Mouse (Mus musculus) CH12.LX (cell line): ENCODE results near the gene Col28a1. TPM values are rescaled to one million over a fixed set of nuclear protein-coding genes. Genes with fewer than 3 reads are reported as not detected.

Experiments
- DNase-seq: peaks from one replicate; pipeline ENCODE4 v3.0.0-alpha.2; 2013; ENCODE audit errors: extremely low read depth
- H3K27ac ChIP-seq: 2 replicates; pipeline ENCODE4 v1.5.1; 2012; ENCODE audit warnings: low read depth, mild to moderate bottlenecking, control low read depth, moderate library complexity; ENCODE audit not compliant: insufficient read depth
- H3K27me3 ChIP-seq: replicated peaks from 2 replicates; pipeline ENCODE3; 2012; ENCODE audit warnings: inconsistent platforms
- H3K36me3 ChIP-seq, 2 experiments: replicated peaks in 1 of 2; 2 replicates each; pipeline versions ENCODE3 to v1.6.1; 2012; ENCODE audit warnings: inconsistent platforms in 1 of 2, low read length in 1 of 2, mild to moderate bottlenecking in 1 of 2, mixed read lengths in 1 of 2, moderate library complexity in 1 of 2; ENCODE audit not compliant: control insufficient read depth in 1 of 2, insufficient read depth in 1 of 2
- H3K4me1 ChIP-seq, 2 experiments: 2 replicates each; pipeline ENCODE4 v1.6.1; 2012; ENCODE audit warnings: inconsistent platforms in 1 of 2, moderate library complexity in 1 of 2; ENCODE audit not compliant: insufficient read depth in 2 of 2, control insufficient read depth in 1 of 2
- H3K4me2 ChIP-seq: 2 replicates; pipeline ENCODE4 v1.6.1; 2012; ENCODE audit warnings: low read depth, mild to moderate bottlenecking, control low read depth; ENCODE audit not compliant: poor library complexity, insufficient read depth, severe bottlenecking
- H3K4me3 ChIP-seq, 3 experiments: fragments of 150-350 bp in 1 of 3; sonication (generic) in 1 of 3; replicated peaks in 1 of 3; 2 replicates each; pipeline versions ENCODE3 to v1.5.1; 2011 to 2012; ENCODE audit warnings: low read depth in 2 of 3, low read length in 2 of 3, mild to moderate bottlenecking in 2 of 3, moderate library complexity in 2 of 3, control low read depth in 1 of 3, improper control_type of control experiment in 1 of 3, inconsistent platforms in 1 of 3, mixed read lengths in 1 of 3; ENCODE audit not compliant: poor library complexity in 1 of 3
- H3K79me2 ChIP-seq: replicated peaks from 2 replicates; pipeline ENCODE4 v1.6.1; 2012; ENCODE audit warnings: mild to moderate bottlenecking, moderate library complexity; ENCODE audit not compliant: control insufficient read depth, poor library complexity, insufficient read depth, severe bottlenecking; ENCODE audit errors: extremely low read depth
- H3K9ac ChIP-seq: 2 replicates; pipeline ENCODE4 v1.6.1; 2012; ENCODE audit warnings: low read depth, mild to moderate bottlenecking, control low read depth, moderate library complexity; ENCODE audit not compliant: insufficient read depth
- H3K9me3 ChIP-seq: replicated peaks from 2 replicates; pipeline ENCODE3; 2012; ENCODE audit warnings: low read length, inconsistent platforms, mixed read lengths
- CHD1 ChIP-seq: IDR thresholded peaks from 2 replicates; pipeline ENCODE4 v1.6.1; 2012; ENCODE audit warnings: low read depth, low read length, improper control_type of control experiment, inconsistent platforms
- CHD2 ChIP-seq: IDR thresholded peaks from 2 replicates; pipeline ENCODE4 v1.6.1; 2011; ENCODE audit warnings: low read length, improper control_type of control experiment
- E2F4 ChIP-seq: IDR thresholded peaks from 2 replicates; pipeline ENCODE4 v1.6.1; 2011; ENCODE audit warnings: low read depth, low read length, improper control_type of control experiment; ENCODE audit not compliant: insufficient replicate concordance
- ETS1 ChIP-seq: conservative IDR thresholded peaks from 2 replicates; pipeline ENCODE4 v1.6.1; 2012; ENCODE audit warnings: low read depth, mild to moderate bottlenecking, inconsistent platforms, low read length, improper control_type of control experiment, moderate library complexity
- HCFC1 ChIP-seq: IDR thresholded peaks from 2 replicates; pipeline ENCODE4 v1.6.1; 2012; ENCODE audit warnings: low read depth, mild to moderate bottlenecking, inconsistent platforms, low read length, improper control_type of control experiment
- JUND ChIP-seq: conservative IDR thresholded peaks from 2 replicates; pipeline ENCODE4 v1.6.1; 2011; ENCODE audit warnings: low read depth, low read length, improper control_type of control experiment
- KAT2A ChIP-seq: IDR thresholded peaks from 2 replicates; pipeline ENCODE4 v1.6.1; 2012; ENCODE audit warnings: low read length, improper control_type of control experiment, inconsistent platforms; ENCODE audit not compliant: insufficient replicate concordance
- MAFK ChIP-seq: IDR thresholded peaks from 2 replicates; pipeline ENCODE4 v1.6.1; 2011; ENCODE audit warnings: low read length, improper control_type of control experiment; ENCODE audit not compliant: insufficient replicate concordance
- POLR2AphosphoS2 ChIP-seq: IDR thresholded peaks from 2 replicates; pipeline ENCODE4 v1.6.1; 2011; ENCODE audit warnings: low read depth, low read length, improper control_type of control experiment
- SIN3A ChIP-seq: IDR thresholded peaks from 2 replicates; pipeline ENCODE4 v1.6.1; 2012; ENCODE audit warnings: low read length, improper control_type of control experiment, inconsistent platforms
- TBP ChIP-seq: conservative IDR thresholded peaks from 2 replicates; pipeline ENCODE4 v1.6.1; 2011; ENCODE audit warnings: low read depth, low read length, improper control_type of control experiment
- TCF12 ChIP-seq: IDR thresholded peaks from 2 replicates; pipeline ENCODE4 v1.6.1; 2014; ENCODE audit warnings: low read depth, mild to moderate bottlenecking, inconsistent platforms, low read length, improper control_type of control experiment
- UBTF ChIP-seq: IDR thresholded peaks from 2 replicates; pipeline ENCODE4 v1.6.1; 2012; ENCODE audit warnings: low read depth, mild to moderate bottlenecking, inconsistent platforms, low read length, improper control_type of control experiment, moderate library complexity
- ZKSCAN1 ChIP-seq: IDR thresholded peaks from 2 replicates; pipeline ENCODE4 v1.6.1; 2012; ENCODE audit warnings: low read depth, inconsistent platforms, low read length, improper control_type of control experiment, borderline replicate concordance
- ZMIZ1 ChIP-seq: IDR thresholded peaks from 2 replicates; pipeline ENCODE4 v1.6.1; 2012; ENCODE audit warnings: low read depth, mild to moderate bottlenecking, inconsistent platforms, low read length, improper control_type of control experiment
- dilution Hi-C: fragments of 300-500 bp; cut with MboI; formaldehyde crosslinking; loops from 2 replicates; pipeline ENCODE4 v1.14.3; 2020; ENCODE audit warnings: low sequenced_read_pairs; ENCODE audit not compliant: extremely low pct_unique_long_range_greater_than_20kb, extremely low pct_ligation_motif_present
- in situ Hi-C: fragments of 300-500 bp; cut with MboI; formaldehyde crosslinking; loops from 3 replicates; pipeline ENCODE4 v1.14.3; 2019; ENCODE audit warnings: low sequenced_read_pairs, low pct_ligation_motif_present, low pct_unique_long_range_greater_than_20kb, mixed read lengths
- polyA plus RNA-seq: library from polyadenylated mRNA; unstranded; fragments of >175 nt; gene quantifications from 2 replicates; pipeline ENCODE4 v1.2.1, GENCODE M21; 2012; ENCODE audit warnings: low read depth; ENCODE audit not compliant: insufficient read length
- total RNA-seq, 2 experiments: library from RNA; depleted of rRNA; stranded (reverse); fragments of 300-350 nt in 1 of 2; fragments of >200 nt in 1 of 2; gene quantifications; 2 replicates each; pipeline ENCODE4 v1.2.3; 2012 to 2014

The Col28a1 gene
- total RNA-seq (2012; rRNA removed) (not detected in 2 replicates), total RNA-seq (2014; rRNA removed) (not detected in 2 replicates), polyA plus RNA-seq (not detected in 2 replicates)

DNA sequence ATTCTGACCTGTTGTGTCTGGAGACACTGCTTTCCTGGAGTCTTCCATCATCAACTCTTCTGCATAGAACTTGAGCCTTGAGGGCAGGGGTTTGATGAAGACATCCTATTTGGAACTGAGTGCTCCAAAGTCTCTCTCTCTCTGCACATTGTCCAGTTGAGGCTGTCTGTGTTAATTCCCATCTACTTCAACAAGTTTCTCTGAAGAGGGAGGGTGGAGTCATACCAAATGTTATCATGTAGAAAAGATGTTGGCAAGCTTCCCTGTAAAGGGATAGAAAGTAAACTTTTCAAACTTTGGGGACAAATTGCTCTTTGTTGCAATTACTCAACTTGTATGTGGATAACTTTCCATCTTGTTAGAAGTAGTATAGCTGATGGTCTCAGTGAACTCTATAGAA lies at the start of gene Col28a1:
TSS of gene Col28a1 (minus strand) at position 101 of the 400 bp plus-strand sequence.
- in situ Hi-C loops (loop anchor here (25.0 kb wide), 1 partner anchor 130 kb away; no protein-coding TSS in a partner anchor), dilution Hi-C loops (no loop called here)
- DNase-seq: no peak
- H3K79me2 ChIP-seq: no peaks in the 10 kb centered on the region
- H3K27ac ChIP-seq: no peak within 1 kb of the TSS
- H3K27me3 ChIP-seq: no peaks in the 10 kb centered on the region
- no peaks in the 10 kb centered on the region for H3K9me3 ChIP-seq
- H3K4me3 ChIP-seq: no peak within 1 kb of the TSS
- no peaks in the 10 kb centered on the region for H3K4me1 ChIP-seq
- H3K4me2 ChIP-seq: no peak within 1 kb of the TSS
- TF ChIP-seq TBP (no peak), ETS1 (no peak), CHD1 (no peak), SIN3A (no peak), MAFK (no peak), KAT2A (no peak), ZMIZ1 (no peak), POLR2AphosphoS2 (no peak), HCFC1 (no peak), E2F4 (no peak), ZKSCAN1 (no peak), TCF12 (no peak), JUND (no peak), CHD2 (no peak)
- H3K9ac ChIP-seq: no peak within 1 kb of the TSS
- no peaks in the 10 kb centered on the region for H3K36me3 ChIP-seq

- H3K4me3 ChIP-seq: no peak overlapping the region
- H3K27me3 ChIP-seq: no peaks in the 10 kb centered on the region
- dilution Hi-C loops (no loop called here), in situ Hi-C loops (no loop called here)
- TF ChIP-seq MAFK: no peak
- no peak for TF ChIP-seq UBTF
- TF ChIP-seq SIN3A: no peak
- no peaks in the 10 kb centered on the region for H3K4me1 ChIP-seq
- no peaks in the 10 kb centered on the region for H3K79me2 ChIP-seq
- H3K27ac ChIP-seq: no peak overlapping the region
- no peaks in the 10 kb centered on the region for H3K9me3 ChIP-seq
- H3K9ac ChIP-seq: no peak overlapping the region
- H3K4me2 ChIP-seq: no peak overlapping the region
- peaks cover 45 to 71% of the 10 kb centered on the region in 2 experiments for H3K36me3 ChIP-seq
- no peak for DNase-seq
Measured at GRCm38 (mm10) chr6:8228596-8228995, 36.2 kb upstream of the Col28a1 start.
